Mouse (Mus musculus): ENCODE measurements around the gene Napa.

Gene Napa

DNA sequence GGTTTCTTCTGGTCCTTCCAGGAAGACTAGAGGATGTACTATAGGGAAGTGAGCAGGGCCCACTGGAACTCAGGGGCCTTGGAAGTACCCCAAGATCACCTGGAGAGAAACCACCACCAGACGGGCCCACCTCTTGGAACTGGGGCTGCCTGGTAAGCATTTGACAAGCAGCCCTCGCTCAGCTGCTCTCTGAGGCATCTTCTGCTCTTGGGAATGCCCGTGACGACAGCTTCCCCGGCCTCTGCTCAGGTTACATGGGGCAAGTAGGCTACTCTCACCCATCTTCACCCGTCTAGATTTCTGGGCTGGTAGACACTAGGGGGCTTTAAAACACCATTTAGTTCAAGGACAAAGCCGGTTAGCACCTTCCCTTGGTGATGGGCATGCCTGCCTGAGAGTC is 2.8 kb downstream of the Napa start:
- 39% methylated on average over 7 of the region's 7 CpGs for WGBS

DNA sequence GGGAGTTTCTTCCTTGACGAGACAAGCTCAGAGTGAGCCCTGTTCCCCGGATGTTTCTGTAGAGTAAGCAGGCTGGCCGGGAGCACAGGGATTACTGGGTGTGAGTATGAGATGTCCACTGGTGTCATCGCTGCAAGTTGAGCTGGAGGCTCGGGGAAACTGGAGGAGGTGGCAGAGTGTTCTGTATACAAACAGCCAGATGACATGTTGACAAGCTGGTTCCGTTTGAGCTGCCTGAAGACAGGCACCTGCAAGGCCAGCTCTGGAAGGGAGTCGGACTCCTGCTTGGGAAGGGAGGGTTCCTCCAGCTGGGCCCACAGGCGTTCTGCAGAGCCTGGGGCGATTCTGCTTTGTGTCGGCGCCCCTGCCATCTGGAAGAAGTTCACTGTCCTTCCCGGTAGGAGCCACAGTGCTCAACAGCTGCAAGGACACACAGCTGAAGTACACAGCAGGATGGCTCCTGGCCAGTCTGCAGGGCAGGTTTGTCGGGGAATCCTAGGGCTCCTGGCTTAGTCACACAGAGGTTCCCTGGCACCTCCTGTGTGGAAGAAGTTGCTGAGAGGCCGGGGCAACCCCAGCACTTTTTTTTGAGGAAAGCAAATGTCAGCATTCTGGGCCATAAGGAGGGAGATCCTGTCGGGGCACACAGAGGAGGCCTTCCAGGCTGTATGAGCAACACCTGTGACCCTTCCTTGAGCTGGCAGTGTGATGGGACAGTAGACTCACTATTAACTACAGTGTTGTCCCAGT is 3.6 kb downstream of the Napa start:
- WGBS, result 24% methylated on average over 15 of the region's 15 CpGs

DNA sequence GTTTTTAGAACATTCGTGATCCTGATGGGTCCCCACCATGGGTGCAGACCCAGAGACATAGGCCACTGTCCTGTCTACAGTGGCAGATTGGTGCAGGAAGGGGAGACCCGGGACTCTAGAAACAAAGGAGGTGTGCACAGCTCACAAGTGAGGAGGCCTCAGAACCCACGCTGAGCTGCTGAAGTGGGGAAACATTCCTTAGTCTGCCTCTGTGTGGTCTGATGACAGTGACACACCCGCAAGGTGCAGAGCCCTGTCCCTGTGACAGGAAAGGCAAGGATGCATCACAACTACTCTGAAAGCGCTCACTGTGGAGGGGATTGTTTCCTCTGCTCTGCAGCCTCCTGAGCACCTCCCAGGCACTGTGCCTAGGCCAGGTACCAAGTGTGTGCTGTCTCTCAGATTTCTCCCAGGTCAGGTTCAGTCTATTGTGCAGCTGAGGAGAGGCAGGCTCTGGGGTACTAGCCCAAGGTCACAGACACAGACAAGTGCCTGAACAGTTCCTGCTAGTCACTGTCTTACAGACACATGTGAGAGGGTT is 4.5 kb downstream of the Napa start:
- WGBS, result 37% methylated on average over 5 of the region's 5 CpGs

DNA sequence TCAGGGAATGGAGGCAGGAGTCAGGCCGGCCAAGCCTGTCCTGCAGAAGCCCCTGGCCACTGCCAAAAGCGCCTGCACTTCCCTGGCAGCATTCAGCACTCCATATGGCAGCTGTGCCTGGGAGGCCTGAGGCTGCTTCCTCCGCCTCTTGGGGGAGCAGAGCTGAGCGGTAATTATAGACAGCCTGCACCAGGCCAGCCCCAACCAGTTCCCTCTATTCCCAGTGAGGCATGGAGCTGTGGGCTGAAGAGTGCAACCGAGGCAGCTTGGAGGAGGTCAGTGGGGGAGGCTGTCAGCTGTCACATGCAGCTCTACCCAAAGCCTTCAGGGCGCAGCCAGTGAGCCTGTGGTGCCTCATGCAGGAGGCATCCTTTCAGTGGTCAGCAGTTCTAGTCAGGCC is 5.5 kb downstream of the Napa start:
- 26% methylated on average over 6 of the region's 6 CpGs for WGBS

DNA sequence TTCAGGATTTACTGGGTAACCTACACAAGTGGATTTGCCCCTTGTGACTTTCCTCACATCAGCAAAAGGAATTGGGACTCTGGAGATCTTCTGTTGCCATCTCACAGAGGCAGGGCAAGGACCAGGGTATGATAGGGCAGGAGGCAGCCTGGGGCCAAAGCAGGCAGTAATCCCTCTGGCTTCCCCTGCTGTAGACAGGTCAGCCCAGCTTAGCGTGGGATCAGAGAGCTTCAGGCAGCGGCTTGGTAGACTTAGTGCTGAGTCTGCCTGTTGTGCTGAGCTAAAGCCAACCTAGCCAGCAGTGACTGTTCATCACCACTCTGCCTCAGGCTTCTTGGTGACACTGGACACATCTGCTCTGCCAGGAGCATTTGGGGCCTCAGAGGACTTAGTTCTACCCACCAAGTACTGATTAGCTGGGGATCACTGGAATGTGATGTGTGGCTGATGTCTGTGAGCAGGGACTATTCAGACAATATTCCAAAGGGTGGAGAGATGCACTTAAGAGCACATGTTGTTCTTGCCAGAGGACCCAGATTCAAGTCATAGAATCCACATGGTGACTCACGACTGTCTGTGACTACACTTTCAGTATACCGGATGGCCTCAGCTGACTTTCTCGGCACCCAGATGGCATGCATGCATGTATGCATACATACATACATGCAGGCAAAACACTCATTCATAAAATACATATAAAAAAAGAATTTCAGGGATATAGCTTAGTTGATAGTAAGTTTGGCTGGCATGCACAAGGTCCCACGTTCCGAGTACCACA is 6.5 kb downstream of the Napa start:
- 56% methylated on average over 7 of the region's 7 CpGs for WGBS

DNA sequence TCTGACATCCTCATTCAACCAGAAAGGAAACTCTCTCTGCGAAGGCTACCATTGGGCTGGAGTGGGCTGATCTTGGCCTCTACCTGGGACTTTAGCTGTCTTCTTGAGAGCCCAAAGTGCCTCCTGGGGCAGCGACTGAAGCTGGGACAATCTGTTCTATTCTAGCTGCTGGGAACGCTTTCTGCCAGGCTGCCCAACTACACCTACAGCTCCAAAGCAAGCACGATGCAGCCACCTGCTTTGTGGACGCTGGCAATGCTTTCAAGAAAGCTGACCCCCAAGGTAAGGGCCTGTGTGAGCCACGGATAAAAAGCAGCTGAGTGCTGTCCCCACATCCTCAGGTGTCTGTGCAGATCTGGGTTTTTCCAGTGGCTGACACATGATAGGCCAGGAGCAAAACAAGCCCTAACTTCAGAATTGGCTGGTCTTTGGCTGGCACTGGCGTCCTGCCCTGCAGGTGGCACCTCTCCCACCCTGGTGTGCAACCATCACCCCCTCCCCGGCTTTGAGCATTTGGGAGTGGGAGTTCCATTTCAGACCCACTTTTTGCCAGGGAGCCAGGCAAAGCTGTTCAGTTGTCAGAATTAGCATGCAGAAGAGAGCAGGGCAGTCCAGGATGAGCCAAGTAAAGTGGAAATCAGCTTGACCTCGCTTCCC is 10.8 kb downstream of the Napa start:
- WGBS, result 49% methylated on average over 9 of the region's 9 CpGs

DNA sequence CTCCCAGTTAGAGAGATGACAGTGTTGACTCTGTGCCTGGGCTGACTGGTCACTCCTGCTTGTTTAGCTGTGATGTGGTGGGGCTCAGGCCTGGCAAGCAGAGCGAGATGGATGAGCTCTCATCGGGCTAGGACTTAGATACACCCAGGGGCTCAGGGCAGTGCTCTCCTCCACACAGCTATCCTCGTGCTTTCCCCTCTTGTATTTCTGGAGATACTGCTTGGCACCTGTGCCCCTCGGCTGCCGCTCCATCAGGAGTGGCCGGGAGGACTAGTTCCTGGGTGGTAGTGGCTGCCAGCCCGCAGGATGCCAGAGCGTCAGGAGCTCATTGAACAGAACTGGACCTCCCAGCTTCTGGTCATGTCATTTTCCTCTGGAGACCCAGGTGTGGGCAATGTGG is 11.9 kb downstream of the Napa start:
- WGBS, result 62% methylated on average over 8 of the region's 8 CpGs

DNA sequence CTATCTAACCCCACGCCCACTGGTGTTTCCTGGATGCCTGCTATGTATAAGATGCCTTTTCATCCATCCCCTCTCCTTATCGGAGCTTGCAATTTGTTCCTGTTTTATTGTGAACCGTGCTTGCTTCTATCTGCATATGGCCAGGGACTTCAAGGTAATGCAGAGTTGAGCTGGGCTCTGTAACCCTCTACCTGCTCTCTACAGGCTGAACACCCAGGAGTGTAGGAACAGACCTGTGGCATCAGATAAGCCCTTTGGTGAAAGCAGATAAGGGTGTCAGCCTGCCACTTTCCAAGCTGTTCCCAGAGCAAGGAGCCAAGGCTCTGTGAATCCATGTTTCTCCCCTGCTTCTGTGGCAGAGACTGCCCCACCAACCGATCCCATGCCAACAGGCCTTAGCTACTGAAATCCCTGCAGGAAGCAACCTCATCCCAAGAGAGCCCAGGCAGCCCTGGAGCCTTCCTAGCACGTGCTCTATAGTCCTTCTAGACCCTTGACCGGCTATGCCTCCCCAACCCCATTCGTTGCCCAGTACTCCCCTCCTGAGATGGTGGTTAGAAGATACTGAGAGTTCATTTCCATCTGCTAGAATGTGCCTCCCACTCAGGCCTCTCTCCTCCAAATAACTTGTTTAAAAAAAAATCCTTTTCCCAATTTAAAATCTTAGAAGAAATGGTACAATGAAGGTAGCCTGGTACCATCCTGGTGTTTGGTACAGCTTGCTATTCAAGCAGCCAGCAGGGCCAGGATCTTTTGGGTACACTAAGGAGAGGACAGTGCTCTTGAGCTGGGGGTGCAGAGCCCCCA is 13.2 kb downstream of the Napa start:
- WGBS, result 49% methylated on average over 7 of the region's 7 CpGs

DNA sequence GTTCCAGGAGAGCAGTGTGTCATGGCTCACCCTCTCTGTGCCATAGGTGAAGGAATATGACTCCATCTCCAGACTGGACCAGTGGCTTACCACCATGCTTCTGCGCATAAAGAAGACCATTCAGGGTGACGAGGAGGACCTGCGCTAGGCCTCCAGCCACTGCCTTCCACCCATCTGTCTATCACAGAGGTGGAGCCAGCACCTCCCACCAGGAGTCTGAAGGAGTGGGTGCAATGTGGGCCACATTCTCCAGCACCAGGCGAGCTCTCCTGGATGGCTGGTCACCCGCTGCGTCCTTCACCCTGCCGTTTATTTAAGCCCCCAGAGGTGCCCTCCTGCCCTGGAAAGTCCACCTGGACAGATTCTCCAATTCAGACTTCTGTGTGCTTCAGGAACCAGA is 18.2 kb downstream of the Napa start:
- WGBS, result 55% methylated on average over 7 of the region's 7 CpGs

DNA sequence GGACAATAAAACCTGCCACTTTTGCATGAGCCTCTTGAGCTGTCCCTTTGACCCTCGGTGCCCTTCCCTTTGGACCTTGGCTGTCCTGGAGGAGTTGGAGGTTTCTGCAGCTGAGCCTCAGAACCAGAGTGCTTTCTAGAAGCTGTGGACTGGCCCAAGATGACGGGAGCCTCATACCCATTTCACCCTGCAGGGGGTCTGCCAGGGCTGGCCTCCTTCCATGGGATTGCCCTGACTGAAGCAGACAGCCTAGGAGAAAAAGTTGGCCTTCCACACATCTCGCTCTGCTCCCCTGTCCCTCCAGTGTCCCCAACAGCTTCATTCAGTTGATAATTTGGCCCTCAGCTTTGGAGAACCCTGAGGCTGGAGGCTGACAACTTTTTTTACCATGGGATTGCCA is 18.8 kb downstream of the Napa start:
- 70% methylated on average over 3 of the region's 3 CpGs for WGBS

DNA sequence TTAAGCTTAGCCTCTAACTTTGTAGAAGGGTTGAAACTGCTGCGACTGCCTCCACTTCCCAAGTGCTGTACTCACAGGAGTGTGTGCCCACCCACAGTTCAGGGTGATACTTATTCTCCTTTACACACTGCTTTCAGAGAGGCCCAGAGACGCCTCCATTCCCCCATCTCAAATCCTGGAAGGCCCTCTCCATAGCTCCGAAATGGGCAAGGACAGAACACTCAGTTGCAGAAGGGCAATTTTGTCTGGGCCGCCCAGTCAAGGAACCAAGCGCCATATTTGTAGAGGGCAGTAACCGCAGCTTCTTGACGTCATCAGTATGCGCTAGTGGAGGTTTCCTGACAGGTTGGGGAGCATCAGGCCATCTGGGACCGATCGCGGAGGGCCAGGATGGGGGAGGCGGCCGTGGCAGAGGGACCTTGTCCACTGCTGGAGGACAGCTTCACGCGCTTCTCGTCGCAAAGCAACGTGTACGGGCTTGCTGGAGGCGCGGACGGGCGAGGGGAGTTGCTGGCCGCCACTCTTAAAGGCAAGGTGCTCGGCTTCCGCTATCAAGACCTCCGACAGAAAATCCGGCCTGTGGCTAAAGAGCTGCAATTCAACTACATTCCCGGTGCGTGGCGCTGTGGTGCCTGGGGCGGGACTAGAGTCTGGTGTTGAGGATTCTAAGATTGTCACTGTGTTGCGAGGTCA is 21.5 kb downstream of the Napa start, which contains the start of gene Kptn:
Gene Kptn (plus strand): TSS at position 327 of the 693 bp plus-strand sequence.
- WGBS, result under 1% methylated on average over 33 of the region's 33 CpGs

DNA sequence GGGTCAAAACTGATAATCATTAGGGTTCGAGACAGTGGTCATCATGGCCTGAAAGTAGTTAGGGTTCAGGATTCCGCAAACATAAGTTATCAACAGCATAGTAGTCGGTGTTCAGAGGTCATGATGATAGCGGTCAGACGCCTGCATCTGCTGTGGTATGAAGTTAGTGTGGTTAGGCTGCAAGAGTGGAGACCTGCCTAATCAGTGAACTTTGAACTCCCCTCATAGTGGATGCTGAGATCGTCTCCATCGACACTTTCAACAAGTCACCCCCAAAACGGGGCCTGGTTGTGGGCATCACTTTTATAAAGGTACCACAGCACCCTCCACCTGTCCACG is 22.0 kb downstream of the Napa start:
- WGBS, result 44% methylated on average over 9 of the region's 9 CpGs

DNA sequence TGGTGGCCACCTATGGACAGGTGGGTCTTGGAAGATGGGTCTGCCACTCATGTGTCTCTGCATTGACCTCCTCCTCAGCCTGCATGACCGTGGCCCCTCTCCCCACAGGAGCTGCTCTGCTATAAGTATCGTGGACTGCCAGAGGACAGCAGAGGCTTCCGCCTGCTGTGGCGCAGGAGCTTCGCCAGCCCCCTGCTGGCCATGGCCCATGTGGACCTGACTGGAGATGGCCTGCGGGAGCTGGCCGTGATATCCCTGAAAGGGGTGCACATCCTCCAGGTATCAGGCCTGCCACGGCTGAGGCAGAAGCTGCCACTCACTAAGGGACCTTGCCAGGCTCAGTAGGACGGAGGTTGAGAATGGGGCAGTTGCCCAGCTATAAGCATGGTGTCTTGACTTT is 27.6 kb downstream of the Napa start:
- 86% methylated on average over 9 of the region's 9 CpGs for WGBS

DNA sequence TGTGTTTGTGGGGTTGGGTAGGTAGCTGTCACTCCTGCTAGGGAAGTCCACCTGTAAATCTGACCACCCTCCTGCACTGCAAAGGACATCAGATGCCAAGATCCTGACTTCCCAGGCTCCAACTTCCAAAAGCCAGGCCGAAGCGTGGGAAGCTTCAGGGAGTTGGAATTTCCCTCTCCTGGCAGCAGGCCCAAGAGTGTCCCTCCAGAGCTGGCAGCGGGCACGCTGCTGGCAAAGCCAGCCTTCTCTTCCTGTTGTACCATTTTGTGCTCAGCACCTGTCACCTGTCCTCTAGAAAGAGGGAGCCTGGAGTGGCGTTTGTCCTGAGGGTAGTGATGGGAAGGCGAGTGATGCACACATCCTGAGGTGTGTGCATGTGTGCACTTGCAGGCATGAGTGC is 30.1 kb downstream of the Napa start:
- 34% methylated on average over 6 of the region's 6 CpGs for WGBS

DNA sequence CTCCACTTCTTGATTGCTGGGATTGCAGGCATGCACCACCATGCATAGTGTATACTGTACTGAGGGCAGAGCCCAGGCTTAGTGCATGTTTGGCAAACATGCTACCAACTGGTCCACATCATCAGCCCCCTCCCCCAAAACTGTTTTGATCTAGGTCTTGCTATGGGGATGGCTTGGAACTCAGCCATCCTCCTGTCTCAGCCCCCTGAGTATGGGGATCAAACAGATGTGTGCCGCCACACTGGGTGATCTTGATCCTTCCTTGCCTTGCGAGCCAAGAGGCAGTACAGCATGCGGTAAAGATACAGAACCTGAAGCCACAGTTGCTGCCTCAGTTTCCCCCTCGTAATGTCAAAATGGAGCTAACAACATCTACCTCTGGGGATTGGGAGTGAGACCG is 30.6 kb downstream of the Napa start:
- 52% methylated on average over 5 of the region's 5 CpGs for WGBS

DNA sequence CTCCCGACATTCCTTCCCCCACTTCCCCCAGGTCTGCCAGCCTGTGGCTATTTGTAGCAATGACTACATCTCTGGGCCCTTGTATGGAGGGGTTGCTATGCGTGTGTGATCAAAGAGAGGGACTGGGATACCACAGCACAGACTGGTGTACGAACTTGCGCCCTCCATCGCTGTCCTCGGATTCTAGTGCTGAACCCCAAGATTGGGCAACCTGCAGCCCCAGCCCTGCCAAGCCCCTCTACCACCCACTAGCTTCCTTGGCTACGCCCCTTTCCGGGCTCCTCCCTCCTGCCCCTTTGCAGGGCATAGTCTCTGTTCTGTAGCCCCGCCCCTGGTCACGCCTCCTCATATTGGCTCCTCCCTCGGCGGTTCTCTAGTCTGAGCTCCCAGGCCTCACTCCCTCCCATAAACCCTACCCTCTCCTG is 31.2 kb downstream of the Napa start, which contains the start of gene Slc8a2:
Gene Slc8a2 (plus strand): TSS at position 406 of the 425 bp plus-strand sequence.
- WGBS, result 2% methylated on average over 12 of the region's 12 CpGs

DNA sequence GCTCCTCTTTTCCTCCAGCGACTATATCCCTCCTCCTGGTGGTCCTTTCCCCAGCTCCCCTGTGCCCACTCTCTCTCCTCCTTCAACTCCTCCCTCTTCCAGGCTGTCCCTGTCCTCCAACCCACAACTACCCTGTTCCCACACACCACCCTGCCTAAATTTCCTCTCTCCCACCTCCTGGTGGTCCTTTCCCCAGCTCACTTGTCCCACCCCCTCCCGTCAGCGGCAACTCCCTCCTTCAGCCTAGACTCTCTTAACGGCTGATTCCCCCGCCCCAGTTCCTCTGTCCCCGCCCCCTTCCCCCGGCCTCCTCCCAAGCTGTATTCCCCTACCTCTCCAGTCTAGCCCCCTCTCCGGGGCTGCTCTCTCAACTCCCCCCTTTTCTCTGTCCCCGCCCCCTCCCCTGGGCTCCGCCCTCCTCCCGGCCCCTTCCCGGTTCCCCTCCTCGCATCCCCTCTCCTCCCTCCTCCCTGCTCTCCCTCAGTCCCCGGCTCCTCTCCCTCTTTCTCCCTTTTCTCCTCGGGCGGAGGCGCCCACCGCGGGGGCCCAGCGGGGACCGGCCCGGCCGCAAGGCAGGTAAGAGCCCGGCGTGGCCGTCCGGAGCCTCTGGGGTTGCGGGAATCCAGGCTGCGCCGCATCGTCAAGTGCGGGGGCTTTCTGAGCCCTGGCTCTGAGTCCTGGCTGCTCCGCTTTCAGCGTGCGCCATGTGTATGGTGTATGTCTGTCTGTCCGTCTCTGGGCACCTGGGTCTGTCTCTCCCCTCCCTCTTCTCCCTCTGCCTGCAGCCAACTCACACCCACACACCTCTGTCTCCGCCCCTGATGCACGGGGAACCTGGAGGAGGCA is 31.8 kb downstream of the Napa start:
- 3% methylated on average over 37 of the region's 38 CpGs for WGBS

DNA sequence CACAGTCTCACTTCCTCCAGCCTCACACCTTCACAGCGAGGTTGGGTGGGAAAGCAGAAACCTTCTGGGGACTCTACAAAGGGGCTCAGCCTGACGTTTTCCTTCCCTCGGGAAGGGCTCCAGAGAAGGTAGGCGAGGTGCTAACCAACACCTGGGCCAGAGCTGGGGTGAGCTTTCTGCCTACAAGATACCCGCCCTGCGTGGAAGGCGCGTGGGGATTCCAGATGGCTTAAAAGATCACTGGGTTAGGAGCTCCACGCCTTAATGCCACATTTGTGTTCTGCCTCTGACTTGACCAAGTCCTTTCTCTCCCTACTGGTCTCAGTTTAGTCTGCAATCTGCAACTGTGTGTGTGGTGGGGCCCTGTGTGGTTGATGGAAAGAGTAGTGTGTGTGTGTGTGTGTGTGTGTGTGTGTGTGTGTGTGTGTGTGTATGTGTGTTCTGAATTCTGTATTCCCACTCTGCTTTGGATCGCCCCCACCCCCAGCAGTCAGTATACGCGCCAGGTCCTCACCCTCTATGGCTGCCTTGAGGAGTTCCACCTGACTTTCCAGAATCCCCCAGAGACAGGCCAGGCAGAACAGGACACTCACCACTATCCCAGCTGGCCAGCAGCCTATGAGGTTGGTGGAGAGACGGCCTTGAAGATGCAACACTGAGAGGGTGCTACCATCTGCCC is 32.8 kb downstream of the Napa start:
- 22% methylated on average over 13 of the region's 13 CpGs for WGBS

DNA sequence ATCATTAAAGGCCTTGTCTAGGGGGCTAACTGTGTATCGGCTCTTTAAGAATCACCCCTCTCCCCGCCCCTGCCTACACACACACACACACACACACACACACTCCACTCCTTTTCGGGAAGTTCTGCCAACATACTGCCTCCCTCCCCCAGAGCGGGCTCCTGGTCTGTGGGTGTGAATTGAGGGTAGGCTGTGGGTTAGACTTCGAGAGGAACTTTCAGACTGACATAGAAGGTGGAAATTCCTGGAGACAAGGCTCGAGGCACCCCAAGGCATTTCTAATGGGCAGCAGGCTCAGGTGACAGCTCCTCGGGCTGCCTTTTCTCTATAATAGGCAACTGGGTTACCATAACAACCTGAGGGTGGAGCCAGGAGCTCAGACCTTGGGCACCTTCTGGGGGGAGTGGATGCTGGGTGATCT is 33.9 kb downstream of the Napa start:
- WGBS, result 13% methylated on average over 7 of the region's 7 CpGs
